Mouse (Mus musculus) liver, adult 2 months (tissue): Measurements from ENCODE around the gene Bbc3.

Experiments
- CTCF ChIP-seq: fragments of 200-500 bp; IDR thresholded peaks from 2 replicates; pipeline ENCODE4 v1.5.1; 2011; ENCODE audit warnings: low read depth, low read length, control low read depth
- POLR2A ChIP-seq: fragments of 200-500 bp; IDR thresholded peaks from 2 replicates; pipeline ENCODE4 v1.6.1; 2011; ENCODE audit warnings: low read length, control low read depth; ENCODE audit not compliant: insufficient read depth; ENCODE audit errors: extremely low read depth

- TF ChIP-seq CTCF, result no peak
- 0 out of 2 replicates have a peak, but pooled peaks have one; percentile 23 for TF ChIP-seq POLR2A
Measured at GRCm38 (mm10) chr7:16312011-16312671, 3.9 kb downstream of the Bbc3 start.
